Mouse (Mus musculus) lung, adult 2 months (tissue): Measurements from ENCODE around the gene Bcl9l.

ENCODE experiments used
- CTCF ChIP-seq: fragments of 200-500 bp; IDR thresholded peaks from 2 replicates; pipeline ENCODE4 v1.5.1; 2011; ENCODE audit warnings: mild to moderate bottlenecking, low read length, control low read depth; ENCODE audit not compliant: insufficient read depth
- POLR2A ChIP-seq: fragments of 200-500 bp; IDR thresholded peaks from 2 replicates; pipeline ENCODE4 v1.6.1; 2011; ENCODE audit warnings: low read depth, mild to moderate bottlenecking, control low read depth, low read length, borderline replicate concordance; ENCODE audit errors: extremely low read depth

DNA sequence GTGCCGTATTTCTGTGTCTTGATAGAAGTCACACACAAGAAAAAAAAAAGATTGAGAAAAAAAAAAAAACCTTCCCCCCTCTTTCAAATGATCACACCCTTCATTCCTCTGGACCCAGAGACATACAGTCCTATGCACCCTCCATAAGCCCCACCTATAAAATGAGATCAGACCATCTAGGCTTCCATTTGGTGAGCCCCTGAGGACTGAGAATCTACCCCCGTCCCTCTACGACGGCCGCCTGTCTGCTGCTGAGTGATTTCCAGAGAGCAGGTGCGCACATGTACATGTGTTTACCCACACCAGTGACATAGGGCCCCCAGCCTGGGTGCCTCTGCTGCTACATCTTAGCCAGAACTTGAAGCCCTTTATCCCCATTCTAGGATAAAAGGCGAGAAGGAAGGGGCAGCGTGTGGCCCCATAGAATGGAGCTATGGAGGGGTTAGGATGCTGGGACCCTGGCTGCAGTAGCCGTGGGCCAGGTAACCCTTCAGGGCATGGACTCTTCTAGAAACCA lies 27.8 kb downstream of the Bcl9l start:
- no peak for TF ChIP-seq CTCF
- no peak for TF ChIP-seq POLR2A
